Mouse (Mus musculus) heart, postnatal 14 days (tissue): ENCODE data around the gene Elfn2. TPM values are rescaled to one million over a fixed set of nuclear protein-coding genes. Genes with fewer than 3 reads are reported as not detected.

Source experiments
- DNase-seq, 2 experiments: peaks; one replicate each; pipeline ENCODE4 v3.0.0; 2021 to 2022
- intact Hi-C: fragments of 180-260 bp; cut with DNase I; formaldehyde crosslinking; loops from one replicate; pipeline ENCODE4 v1.15.1; 2025
- total RNA-seq, 2 experiments: library from RNA; stranded (reverse); gene quantifications; 2 replicates each; pipeline ENCODE4 v1.2.3; 2021

The Elfn2 gene
- total RNA-seq, 2 experiments from 2014 or later = 3.5 to 4.2 TPM

- DNase-seq = no peak
- intact Hi-C loops = no loop called here
These were observed 27.9 kb downstream of the Elfn2 start for GRCm38 (mm10) chr15:78690716-78691115.

GRCm38 (mm10) chr15:78686910-78687309 lies 31.7 kb downstream of the Elfn2 start:
- DNase-seq = no peak
- intact Hi-C loops = no loop called here

GRCm38 (mm10) chr15:78684111-78684510 lies 34.5 kb downstream of the Elfn2 start:
- DNase-seq = no peak
- intact Hi-C loops = no loop called here

- intact Hi-C loops = no loop called here
- no peak for DNase-seq
These were observed 35.1 kb downstream of the Elfn2 start for GRCm38 (mm10) chr15:78683474-78683873.

- DNase-seq = no peak
- intact Hi-C loops = no loop called here
These were observed 36.8 kb downstream of the Elfn2 start for GRCm38 (mm10) chr15:78681781-78682180.

- DNase-seq = no peak
- intact Hi-C loops = no loop called here
These were observed 37.3 kb downstream of the Elfn2 start for GRCm38 (mm10) chr15:78681301-78681700.

- DNase-seq = no peak
- intact Hi-C loops = no loop called here
These were observed 38.3 kb downstream of the Elfn2 start for GRCm38 (mm10) chr15:78680291-78680690.

- intact Hi-C loops = loop anchor here (2.0 kb wide), 1 partner anchor 43 kb away; no protein-coding TSS in a partner anchor
- no peak for DNase-seq
These were observed 40.9 kb downstream of the Elfn2 start for GRCm38 (mm10) chr15:78677708-78678107.

- peak; percentile 38 to 40 for DNase-seq
These were observed 41.6 kb downstream of the Elfn2 start for GRCm38 (mm10) chr15:78677015-78677414.

GRCm38 (mm10) chr15:78674912-78675412 lies 43.6 kb downstream of the Elfn2 start:
- DNase-seq = no peak
- intact Hi-C loops = no loop called here

More at GRCm38 (mm10) chr15:78677015-78677414, 41.6 kb downstream of the Elfn2 start:
- intact Hi-C loops = no loop called here

- intact Hi-C loops = no loop called here
- no peak for DNase-seq
These were observed 45.1 kb downstream of the Elfn2 start for GRCm38 (mm10) chr15:78673436-78673835.

GRCm38 (mm10) chr15:78670341-78670740 lies 48.2 kb downstream of the Elfn2 start:
- intact Hi-C loops = no loop called here
- no peak for DNase-seq

GRCm38 (mm10) chr15:78669221-78669871 lies 49.2 kb downstream of the Elfn2 start:
- no peak for DNase-seq
- intact Hi-C loops = no loop called here

GRCm38 (mm10) chr15:78664268-78664667 lies 54.3 kb downstream of the Elfn2 start:
- intact Hi-C loops = no loop called here
- DNase-seq = peak in 1 of 2 experiments; percentile 21

- DNase-seq = no peak
- intact Hi-C loops = no loop called here
These were observed 67.4 kb downstream of the Elfn2 start for GRCm38 (mm10) chr15:78651169-78651568.

GRCm38 (mm10) chr15:78647746-78648145 lies 70.8 kb downstream of the Elfn2 start:
- intact Hi-C loops = no loop called here
- DNase-seq = no peak

- intact Hi-C loops = no loop called here
- no peak for DNase-seq
These were observed 74.0 kb downstream of the Elfn2 start for GRCm38 (mm10) chr15:78644606-78645005.

GRCm38 (mm10) chr15:78643633-78644032 lies 74.9 kb downstream of the Elfn2 start:
- no peak for DNase-seq
- intact Hi-C loops = no loop called here

- peak; percentile 45 to 58 for DNase-seq
- intact Hi-C loops = no loop called here
These were observed 83.3 kb downstream of the Elfn2 start for GRCm38 (mm10) chr15:78635231-78635630.

GRCm38 (mm10) chr15:78634095-78634737 lies 84.4 kb downstream of the Elfn2 start:
- DNase-seq = no peak
- intact Hi-C loops = no loop called here

- no peak for DNase-seq
- intact Hi-C loops = no loop called here
These were observed 85.2 kb downstream of the Elfn2 start for GRCm38 (mm10) chr15:78633413-78633812.

- intact Hi-C loops = no loop called here
- DNase-seq = no peak
These were observed 86.2 kb downstream of the Elfn2 start for GRCm38 (mm10) chr15:78632387-78632786.
